Mouse (Mus musculus) C2C12 (cell line): Measurements from ENCODE around the gene Col9a1.

Experiments
- CEBPB ChIP-seq: IDR thresholded peaks from one replicate; pipeline ENCODE4 v1.6.1; 2011; ENCODE audit warnings: low read depth, mild to moderate bottlenecking, control low read depth, moderate library complexity
- CTCF ChIP-seq: IDR thresholded peaks from one replicate; pipeline ENCODE4 v1.5.1; 2011; ENCODE audit not compliant: control insufficient read depth, insufficient read depth, insufficient read length
- MAX ChIP-seq: IDR thresholded peaks from one replicate; pipeline ENCODE4 v1.6.1; 2011; ENCODE audit warnings: mild to moderate bottlenecking, control low read depth
- MYOD1 ChIP-seq: IDR thresholded peaks from one replicate; pipeline ENCODE4 v1.6.1; 2011; ENCODE audit warnings: low read depth; ENCODE audit not compliant: control insufficient read depth, insufficient read length
- MYOG ChIP-seq: IDR thresholded peaks from one replicate; pipeline ENCODE4 v1.6.1; 2011; ENCODE audit not compliant: control insufficient read depth, insufficient read length; ENCODE audit errors: extremely low read depth
- USF1 ChIP-seq: IDR thresholded peaks from one replicate; pipeline ENCODE4 v1.6.1; 2011; ENCODE audit warnings: low read depth, mild to moderate bottlenecking, control low read depth, moderate library complexity

DNA sequence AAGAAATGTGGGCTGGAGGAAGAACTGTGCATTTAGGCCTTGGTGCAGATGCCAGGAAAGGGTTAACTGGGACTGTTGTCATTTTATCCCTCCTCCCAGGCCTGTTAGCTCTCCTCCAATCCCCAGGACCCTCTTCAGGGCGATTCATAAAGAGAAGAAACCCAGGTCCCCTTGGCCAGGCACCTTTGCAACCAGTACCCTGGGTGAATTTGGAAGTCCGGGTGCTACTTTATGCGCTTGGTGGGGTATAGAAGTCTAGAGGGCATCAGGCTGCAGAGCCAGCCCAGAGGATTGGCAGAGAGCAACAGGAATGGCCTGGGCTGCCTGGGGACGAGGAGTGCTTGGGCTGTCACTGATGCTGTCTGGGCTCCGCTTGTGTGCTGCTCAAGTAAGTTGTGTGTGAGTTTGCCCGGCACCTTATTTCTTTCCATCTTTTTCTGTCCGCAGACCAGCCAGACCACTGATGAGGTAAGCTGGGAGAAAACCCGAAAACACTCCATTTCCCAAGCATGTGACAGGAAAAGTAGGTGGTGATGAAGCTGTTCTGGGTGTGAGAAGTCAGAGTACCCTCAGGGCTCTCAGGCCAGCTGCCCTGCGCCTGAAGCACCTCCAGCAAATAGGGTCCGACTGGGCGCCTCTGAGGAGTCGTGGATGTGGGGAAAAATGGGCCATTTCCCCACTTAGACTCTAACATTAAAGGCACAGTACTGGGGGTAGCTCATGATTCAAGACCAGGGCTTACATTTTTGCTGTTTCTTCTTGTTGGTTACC, 17.8 kb downstream of the Col9a1 start:
- TF ChIP-seq USF1 (no peak), MYOD1 (no peak), CTCF (no peak), MYOG (no peak), MAX (no peak), CEBPB (no peak)
